Mouse (Mus musculus) midbrain, embryonic 15.5 days (tissue): ENCODE results near the gene Sec14l2. TPM values are rescaled to one million over a fixed set of nuclear protein-coding genes. Genes with fewer than 3 reads are reported as not detected.

ENCODE experiments used
- ATAC-seq: fragments of 200-750 bp; cut with Nextera tagmentation; replicated peaks from 2 replicates; pipeline ENCODE4 v1.8.0; 2017; ENCODE audit warnings: moderate TSS enrichment
- H3K27ac ChIP-seq: fragments of 300-500 bp; sonication (generic); 2 replicates; pipeline ENCODE4 v1.5.1; 2015; ENCODE audit warnings: mild to moderate bottlenecking, inconsistent platforms
- H3K27me3 ChIP-seq: fragments of 300-500 bp; sonication (generic); replicated peaks from 2 replicates; pipeline ENCODE4 v1.6.1; 2015; ENCODE audit warnings: inconsistent platforms
- H3K36me3 ChIP-seq: fragments of 300-500 bp; sonication (generic); replicated peaks from 2 replicates; pipeline ENCODE4 v1.6.1; 2015; ENCODE audit warnings: inconsistent platforms
- H3K4me1 ChIP-seq: fragments of 300-500 bp; sonication (generic); 2 replicates; pipeline ENCODE4 v1.6.1; 2015; ENCODE audit warnings: inconsistent platforms
- H3K4me2 ChIP-seq: fragments of 300-500 bp; sonication (generic); 2 replicates; pipeline ENCODE4 v1.6.1; 2015; ENCODE audit warnings: inconsistent platforms, mild to moderate bottlenecking, moderate library complexity
- H3K4me3 ChIP-seq: fragments of 300-500 bp; sonication (generic); 2 replicates; pipeline ENCODE4 v1.5.1; 2015; ENCODE audit warnings: mild to moderate bottlenecking, inconsistent platforms
- H3K9ac ChIP-seq: fragments of 300-500 bp; sonication (generic); 2 replicates; pipeline ENCODE4 v1.6.1; 2015; ENCODE audit warnings: mild to moderate bottlenecking, inconsistent platforms
- H3K9me3 ChIP-seq: fragments of 300-500 bp; sonication (generic); 2 replicates; pipeline ENCODE4 v1.6.1; 2016; ENCODE audit warnings: inconsistent platforms
- WGBS: fragments of 180-500 bp; shearing (Covaris S2); methylation state at CpG from one replicate; pipeline ENCODE4 v1.1.7; 2015; ENCODE audit warnings: mixed read lengths; 5-methylcytosine and 5-hydroxymethylcytosine counted together
- microRNA-seq: library from miRNA; unstranded; fragments of <30 nt; microRNA quantifications from one replicate; pipeline ENCODE4, GENCODE M21; 2016
- polyA plus RNA-seq: library from polyadenylated mRNA; unstranded; fragments of >200 nt; fragmentation: Nextera tagmentation; extraction: Ambion mirVana; gene quantifications from 2 replicates; pipeline ENCODE4 v1.2.1, GENCODE M21; 2015

Gene Sec14l2
- polyA plus RNA-seq, 1 experiment from 2014 or later: 4.0 TPM

DNA sequence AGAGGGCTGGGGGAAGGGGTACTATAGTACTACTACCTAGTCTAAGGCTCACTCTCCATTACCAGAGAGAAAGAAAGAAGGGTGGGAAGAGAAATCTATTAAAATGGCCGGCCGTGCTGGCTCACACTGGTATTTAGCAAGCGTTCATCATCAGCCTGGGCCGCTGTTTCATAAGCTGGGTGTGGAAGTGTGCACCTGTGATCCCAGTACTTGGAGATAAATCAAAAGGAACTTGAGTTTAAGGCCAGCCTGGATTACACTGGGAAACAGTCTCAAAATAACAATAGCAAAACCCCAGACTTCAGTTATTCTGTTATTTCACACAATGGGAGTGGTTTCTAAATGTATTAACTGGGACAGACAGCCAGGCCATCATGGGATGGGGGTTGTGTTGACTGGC lies 60.7 kb downstream of the Sec14l2 start:
- H3K9me3 ChIP-seq: no peaks in the 10 kb centered on the region
- no peak for ATAC-seq
- no peaks in the 10 kb centered on the region for H3K4me1 ChIP-seq
- H3K4me3 ChIP-seq: no peak overlapping the region
- H3K9ac ChIP-seq: no peak overlapping the region
- WGBS: 92% methylated on average over 4 of the region's 4 CpGs
- no peaks in the 10 kb centered on the region for H3K27me3 ChIP-seq
- no peak overlapping the region for H3K27ac ChIP-seq
- no peak overlapping the region for H3K4me2 ChIP-seq
- no peaks in the 10 kb centered on the region for H3K36me3 ChIP-seq

DNA sequence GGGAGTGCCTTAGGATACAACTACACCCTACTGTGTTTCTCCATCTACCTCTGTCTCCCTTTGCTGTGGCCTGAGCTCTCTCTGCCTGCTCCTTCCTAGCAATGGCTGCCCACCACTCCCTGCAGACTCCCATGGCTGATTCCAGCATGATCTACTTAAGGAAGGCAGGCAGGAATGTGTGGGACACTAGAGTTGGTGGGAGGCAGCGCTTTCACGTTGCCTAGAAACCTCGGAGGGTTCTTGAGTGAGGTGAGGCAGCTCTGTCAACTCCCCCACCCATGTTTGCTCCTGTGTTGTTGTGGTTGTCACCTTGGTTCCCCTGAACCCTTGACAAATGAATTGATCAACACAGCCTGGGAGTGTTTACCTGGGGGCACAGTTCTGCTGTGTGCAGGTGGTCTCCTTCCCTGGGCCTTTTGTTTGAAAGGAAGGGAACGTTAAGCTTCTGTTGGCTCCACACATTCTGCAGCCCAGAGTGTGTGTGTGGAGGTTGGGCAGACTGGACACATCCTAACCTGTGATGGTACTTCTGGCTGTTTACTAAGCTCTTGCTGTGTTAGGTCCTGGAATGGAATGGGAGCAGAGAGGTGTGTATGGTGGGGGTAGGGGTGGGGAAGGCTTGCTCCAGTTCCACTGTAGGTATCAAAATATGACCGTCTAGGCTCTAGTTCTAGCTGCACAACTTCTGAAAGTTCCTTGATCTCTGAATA lies 62.2 kb downstream of the Sec14l2 start:
- Histone ChIP-seq H3K4me3 (no peak overlapping the region), H3K36me3 (no peaks in the 10 kb centered on the region), H3K9ac (no peak overlapping the region), H3K9me3 (no peaks in the 10 kb centered on the region), H3K27me3 (no peaks in the 10 kb centered on the region), H3K27ac (no peak overlapping the region), H3K4me1 (no peaks in the 10 kb centered on the region), H3K4me2 (no peak overlapping the region)
- WGBS: 77% methylated on average over 5 of the region's 5 CpGs
- no peak for ATAC-seq

DNA sequence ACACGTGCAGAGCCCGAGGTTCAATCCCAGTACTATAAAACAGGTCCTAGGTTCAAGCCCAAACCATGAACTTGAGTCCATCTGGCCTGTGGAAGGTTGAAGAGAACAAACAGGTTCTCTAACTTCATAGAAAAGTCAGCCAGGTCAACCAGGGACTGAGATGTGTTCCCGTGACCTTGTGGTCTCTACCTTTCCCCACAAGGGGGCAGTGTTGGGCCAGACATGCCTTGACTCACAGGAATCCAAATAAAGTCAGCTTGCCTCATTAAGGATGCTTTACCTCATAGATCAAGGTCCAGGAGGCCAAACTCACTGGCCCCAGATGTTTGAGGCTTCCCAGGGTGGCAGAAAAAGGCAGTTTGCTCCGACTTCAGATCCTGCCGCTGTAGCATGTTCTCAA lies 69.6 kb downstream of the Sec14l2 start:
- 21% methylated on average over 5 of the region's 5 CpGs for WGBS
- no peak overlapping the region for H3K4me2 ChIP-seq
- H3K4me3 ChIP-seq: no peak overlapping the region
- H3K27ac ChIP-seq: no peak overlapping the region
- no peaks in the 10 kb centered on the region for H3K4me1 ChIP-seq
- H3K27me3 ChIP-seq: no peaks in the 10 kb centered on the region
- no peak for ATAC-seq
- H3K9ac ChIP-seq: no peak overlapping the region
- no peaks in the 10 kb centered on the region for H3K9me3 ChIP-seq
- no peaks in the 10 kb centered on the region for H3K36me3 ChIP-seq

DNA sequence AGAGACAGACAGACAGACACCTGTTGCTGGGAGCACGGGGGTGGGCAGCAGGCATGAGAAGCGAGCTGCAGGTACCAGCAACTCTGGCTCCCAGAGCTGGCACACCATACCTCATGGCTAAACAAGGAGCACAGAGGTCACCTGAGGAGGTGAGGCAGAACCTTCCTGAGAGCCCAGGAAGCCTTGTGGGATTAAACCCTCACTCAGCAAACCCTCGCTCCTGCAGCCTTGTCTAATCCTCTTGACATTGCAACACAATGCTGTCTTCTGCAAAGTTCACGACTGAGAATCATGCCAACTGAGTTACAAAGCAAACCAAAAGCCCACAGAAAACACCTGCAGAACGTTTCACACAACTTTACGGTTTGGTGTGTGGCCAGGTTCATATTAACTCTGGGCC lies 74.8 kb downstream of the Sec14l2 start:
- 82% methylated on average over 6 of the region's 6 CpGs for WGBS
- H3K9me3 ChIP-seq: no peaks in the 10 kb centered on the region
- no peak overlapping the region for H3K9ac ChIP-seq

DNA sequence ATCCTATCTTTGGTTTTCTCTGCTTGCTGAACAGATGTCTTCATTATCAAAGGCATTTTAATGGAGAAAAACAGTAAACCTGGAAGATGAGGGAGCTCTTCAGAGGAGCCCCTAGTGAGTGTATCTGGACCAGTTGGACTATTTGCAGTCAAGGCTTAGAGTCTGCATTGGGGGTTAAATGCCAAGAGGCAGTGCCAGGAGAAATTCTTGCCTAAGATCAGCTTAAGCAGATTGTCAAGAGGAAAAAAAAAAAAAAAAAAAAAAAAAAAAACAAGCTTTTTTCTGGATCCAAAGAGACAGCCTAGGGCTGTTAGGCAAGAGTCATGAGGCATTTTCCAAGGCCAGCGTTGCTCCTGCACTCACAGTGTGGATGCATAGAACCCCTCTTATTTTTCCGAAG lies 75.4 kb downstream of the Sec14l2 start:
- Histone ChIP-seq H3K27me3 (no peaks in the 10 kb centered on the region), H3K4me2 (no peak overlapping the region), H3K4me1 (no peaks in the 10 kb centered on the region), H3K9me3 (no peaks in the 10 kb centered on the region), H3K36me3 (no peaks in the 10 kb centered on the region), H3K27ac (no peak overlapping the region), H3K4me3 (no peak overlapping the region), H3K9ac (no peak overlapping the region)
- ATAC-seq: no peak
- WGBS: 94% methylated on average over 2 of the region's 2 CpGs

More for the DNA sequence above, 74.8 kb downstream of the Sec14l2 start:
- no peaks in the 10 kb centered on the region for H3K4me1 ChIP-seq
- no peaks in the 10 kb centered on the region for H3K27me3 ChIP-seq
- H3K36me3 ChIP-seq: no peaks in the 10 kb centered on the region
- no peak overlapping the region for H3K4me2 ChIP-seq
- H3K27ac ChIP-seq: no peak overlapping the region
- no peak overlapping the region for H3K4me3 ChIP-seq
- ATAC-seq: no peak

Small RNA genes within 50 kb of the gene (microRNA-seq; reads per million reads assigned to microRNA genes)
- 5.0 reads per million, percentile 22 among the genes with 10 or more reads in this experiment for gene Mir3060

Other genes with a start within 250 kb of the Sec14l2 start
- 0.43 and 0.90 TPM in 2 replicates for gene 4921536K21Rik, start 228.3 kb downstream of the Sec14l2 start, polyA plus RNA-seq
- gene Dusp18, start 228.2 kb downstream of the Sec14l2 start, polyA plus RNA-seq: 41.4 and 42.9 TPM in 2 replicates
- gene Slc35e4, start 208.8 kb downstream of the Sec14l2 start, polyA plus RNA-seq: 17.9 and 19.4 TPM in 2 replicates
- 22.6 and 24.9 TPM in 2 replicates for gene Tcn2, start 191.3 kb downstream of the Sec14l2 start, polyA plus RNA-seq
- gene Pes1, start 159.4 kb downstream of the Sec14l2 start, polyA plus RNA-seq: 57.5 and 60.1 TPM in 2 replicates
- 0.23 TPM in 1 of 2 replicates, not detected in the other for gene 4930556J24Rik, start 146.6 kb downstream of the Sec14l2 start, polyA plus RNA-seq
- gene Gal3st1, start 139.8 kb downstream of the Sec14l2 start, polyA plus RNA-seq: 5.4 and 5.5 TPM in 2 replicates
- not detected in 2 replicates for gene Sec14l4, start 92.0 kb downstream of the Sec14l2 start, polyA plus RNA-seq
- gene Sec14l3, start 58.6 kb downstream of the Sec14l2 start, polyA plus RNA-seq: 1.3 and 1.4 TPM in 2 replicates
- 9.3 and 12.8 TPM in 2 replicates for gene Mtfp1, start 28.0 kb downstream of the Sec14l2 start, polyA plus RNA-seq
- gene Rnf215, start 11.8 kb upstream of the Sec14l2 start, polyA plus RNA-seq: 55.3 and 55.4 TPM in 2 replicates
- 9.0 and 10.3 TPM in 2 replicates for gene Ccdc157, start 36.9 kb upstream of the Sec14l2 start, polyA plus RNA-seq
- 53.7 and 57.5 TPM in 2 replicates for gene Sf3a1, start 36.9 kb upstream of the Sec14l2 start, polyA plus RNA-seq
- gene Tbc1d10a, start 63.4 kb upstream of the Sec14l2 start, polyA plus RNA-seq: 35.0 and 38.6 TPM in 2 replicates
- 2.6 and 3.6 TPM in 2 replicates for gene Castor1, start 94.8 kb upstream of the Sec14l2 start, polyA plus RNA-seq
- 0.11 and 0.21 TPM in 2 replicates for gene Osm, start 113.0 kb upstream of the Sec14l2 start, polyA plus RNA-seq
- 0.05 TPM in 1 of 2 replicates, not detected in the other for gene Lif, start 134.1 kb upstream of the Sec14l2 start, polyA plus RNA-seq